Mouse (Mus musculus): ENCODE measurements at regions not wholly inside any gene's neighbourhood (a gene's known extent, or its start where the extent isn't known, plus 50 kb on each side); places are given as distances from the start of the nearest gene placed in this dataset.

DNA sequence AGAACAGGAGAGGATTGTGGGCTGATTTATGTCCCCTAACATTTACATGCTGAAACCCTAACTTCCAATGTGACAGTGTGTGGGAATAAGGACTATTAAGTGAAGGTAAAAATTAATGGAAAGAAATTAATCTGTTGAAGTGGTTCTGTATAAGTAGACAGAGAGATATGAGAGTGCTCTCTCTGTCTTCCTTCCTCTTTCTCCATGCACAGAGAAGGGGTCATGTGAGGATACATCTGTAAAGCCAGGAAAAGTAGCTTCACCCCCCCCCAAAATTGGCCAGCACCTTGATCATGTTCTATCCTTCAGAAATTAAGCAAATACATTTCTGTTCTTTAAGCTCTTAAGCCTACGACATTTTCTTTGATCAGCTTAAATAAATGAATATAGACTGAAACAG lies 268.6 kb upstream of the Ccdc54 start:
- no peak for ATAC-seq (ENCODE audit: insufficient read depth, low read depth)
- H3K9me3 ChIP-seq (replicated peaks; ENCODE audit: control insufficient read depth, low read length) = no peaks in the 10 kb centered on the region
- no peak overlapping the region for H3K4me3 ChIP-seq (ENCODE audit: low read depth, low read length)
- no peaks in the 10 kb centered on the region for H3K27me3 ChIP-seq (ENCODE audit: control insufficient read depth, insufficient read depth, low read length)
- no peak for DNase-seq (ENCODE audit: low spot score)
- no peak overlapping the region for H3K4me2 ChIP-seq (ENCODE audit: low read depth, low read length)
- H3K36me3 ChIP-seq (replicated peaks; ENCODE audit: control insufficient read depth, insufficient read depth, low read length) = no peaks in the 10 kb centered on the region
- 87% methylated on average over 1 of the region's 1 CpGs for WGBS
- H3K27ac ChIP-seq (ENCODE audit: low read depth) = no peak overlapping the region
- no peak overlapping the region for H3K9ac ChIP-seq (replicated peaks; ENCODE audit: low read depth, low read length)
- no peak for TF ChIP-seq EP300 (IDR thresholded peaks at IDR 0.05; ENCODE audit: low read depth)
- TF ChIP-seq CTCF (IDR thresholded peaks at IDR 0.05; ENCODE audit: low read depth) = no peak
- H3K4me1 ChIP-seq (ENCODE audit: control insufficient read depth, insufficient read depth) = no peaks in the 10 kb centered on the region

DNA sequence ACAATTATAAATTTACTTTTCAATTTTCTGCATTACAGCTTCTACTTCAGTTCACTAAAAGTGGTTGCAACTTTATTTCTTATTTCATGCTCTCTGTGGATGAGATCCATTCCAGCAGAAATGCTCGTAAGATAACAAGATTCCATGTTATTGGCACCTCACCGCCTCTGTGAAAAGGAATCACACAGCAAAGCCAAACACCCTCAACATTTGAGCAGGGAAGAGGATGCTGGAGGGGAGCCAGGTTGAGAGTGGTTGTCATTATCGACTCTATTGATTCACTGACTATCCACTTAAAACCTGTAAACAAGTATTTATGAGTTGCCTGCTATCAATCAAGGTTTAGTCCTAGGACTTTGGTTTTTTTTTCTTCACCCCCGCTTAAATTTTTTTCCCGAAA lies 261.1 kb upstream of the Ccdc54 start:
- Histone ChIP-seq H3K9ac (replicated peaks; ENCODE audit: low read depth, low read length) (no peak overlapping the region), H3K27me3 (ENCODE audit: control insufficient read depth, insufficient read depth, low read length) (no peaks in the 10 kb centered on the region), H3K4me3 (ENCODE audit: low read depth, low read length) (no peak overlapping the region), H3K4me1 (ENCODE audit: control insufficient read depth, insufficient read depth) (no peaks in the 10 kb centered on the region), H3K36me3 (replicated peaks; ENCODE audit: control insufficient read depth, insufficient read depth, low read length) (no peaks in the 10 kb centered on the region), H3K9me3 (replicated peaks; ENCODE audit: control insufficient read depth, low read length) (no peaks in the 10 kb centered on the region), H3K4me2 (ENCODE audit: low read depth, low read length) (no peak overlapping the region), H3K27ac (ENCODE audit: low read depth) (no peak overlapping the region)
- 60% methylated on average over 5 of the region's 5 CpGs for WGBS
- TF ChIP-seq EP300 (IDR thresholded peaks at IDR 0.05; ENCODE audit: low read depth) (no peak), CTCF (IDR thresholded peaks at IDR 0.05; ENCODE audit: low read depth) (no peak)
- DNase-seq (ENCODE audit: low spot score) (no peak), ATAC-seq (ENCODE audit: insufficient read depth, low read depth) (no peak)

DNA sequence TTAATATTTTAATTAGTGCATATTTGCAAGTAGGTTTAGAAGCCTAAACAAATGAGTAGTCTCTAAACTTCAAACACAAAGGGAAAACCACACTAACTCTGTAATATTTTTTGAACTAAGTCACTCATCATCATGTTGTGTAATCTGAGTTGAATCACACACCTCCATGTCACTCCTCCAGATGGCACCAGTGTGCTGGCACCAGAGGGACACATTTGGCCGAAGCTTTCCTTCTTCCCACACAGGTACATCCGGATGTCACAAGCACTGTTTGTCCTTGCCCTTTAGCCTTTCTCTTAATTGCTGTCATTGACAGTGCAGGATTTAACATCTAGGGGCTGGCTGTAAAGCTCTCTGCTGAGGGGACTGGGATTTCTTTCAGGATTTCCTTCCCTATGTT lies 256.7 kb upstream of the Ccdc54 start:
- Histone ChIP-seq H3K36me3 (replicated peaks; ENCODE audit: control insufficient read depth, insufficient read depth, low read length) (no peaks in the 10 kb centered on the region), H3K27ac (ENCODE audit: low read depth) (no peak overlapping the region), H3K4me2 (ENCODE audit: low read depth, low read length) (no peak overlapping the region), H3K9me3 (replicated peaks; ENCODE audit: control insufficient read depth, low read length) (no peaks in the 10 kb centered on the region), H3K4me1 (ENCODE audit: control insufficient read depth, insufficient read depth) (no peaks in the 10 kb centered on the region), H3K4me3 (ENCODE audit: low read depth, low read length) (no peak overlapping the region), H3K9ac (replicated peaks; ENCODE audit: low read depth, low read length) (no peak overlapping the region), H3K27me3 (ENCODE audit: control insufficient read depth, insufficient read depth, low read length) (no peaks in the 10 kb centered on the region)
- WGBS = 39% methylated on average over 2 of the region's 2 CpGs
- peak; percentile 58 for TF ChIP-seq CTCF (IDR thresholded peaks at IDR 0.05; ENCODE audit: low read depth)
- TF ChIP-seq EP300 (IDR thresholded peaks at IDR 0.05; ENCODE audit: low read depth) = no peak
- no peak for ATAC-seq (ENCODE audit: insufficient read depth, low read depth)
- no peak for DNase-seq (ENCODE audit: low spot score)

DNA sequence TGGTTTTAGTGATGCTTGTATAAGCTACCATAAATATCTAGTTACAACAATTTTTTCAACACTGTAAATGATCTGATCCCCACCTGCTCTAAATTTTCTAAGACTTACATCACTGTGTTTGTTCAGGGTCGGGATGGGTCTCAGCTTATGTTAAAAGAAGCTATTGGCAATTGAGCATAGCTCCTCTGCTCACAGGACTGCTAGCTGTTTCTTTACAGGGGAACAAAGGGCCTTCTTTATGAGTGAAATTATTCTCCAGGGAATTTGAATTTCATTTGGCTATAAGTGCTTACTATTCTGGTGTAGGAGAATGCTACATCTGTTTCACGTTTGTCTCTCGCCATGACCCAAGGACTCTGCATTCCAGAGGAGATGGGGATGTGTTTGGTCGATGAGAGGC lies 255.6 kb upstream of the Ccdc54 start:
- 48% methylated on average over 4 of the region's 4 CpGs for WGBS
- no peak for TF ChIP-seq CTCF (IDR thresholded peaks at IDR 0.05; ENCODE audit: low read depth)
- TF ChIP-seq EP300 (IDR thresholded peaks at IDR 0.05; ENCODE audit: low read depth) = no peak

DNA sequence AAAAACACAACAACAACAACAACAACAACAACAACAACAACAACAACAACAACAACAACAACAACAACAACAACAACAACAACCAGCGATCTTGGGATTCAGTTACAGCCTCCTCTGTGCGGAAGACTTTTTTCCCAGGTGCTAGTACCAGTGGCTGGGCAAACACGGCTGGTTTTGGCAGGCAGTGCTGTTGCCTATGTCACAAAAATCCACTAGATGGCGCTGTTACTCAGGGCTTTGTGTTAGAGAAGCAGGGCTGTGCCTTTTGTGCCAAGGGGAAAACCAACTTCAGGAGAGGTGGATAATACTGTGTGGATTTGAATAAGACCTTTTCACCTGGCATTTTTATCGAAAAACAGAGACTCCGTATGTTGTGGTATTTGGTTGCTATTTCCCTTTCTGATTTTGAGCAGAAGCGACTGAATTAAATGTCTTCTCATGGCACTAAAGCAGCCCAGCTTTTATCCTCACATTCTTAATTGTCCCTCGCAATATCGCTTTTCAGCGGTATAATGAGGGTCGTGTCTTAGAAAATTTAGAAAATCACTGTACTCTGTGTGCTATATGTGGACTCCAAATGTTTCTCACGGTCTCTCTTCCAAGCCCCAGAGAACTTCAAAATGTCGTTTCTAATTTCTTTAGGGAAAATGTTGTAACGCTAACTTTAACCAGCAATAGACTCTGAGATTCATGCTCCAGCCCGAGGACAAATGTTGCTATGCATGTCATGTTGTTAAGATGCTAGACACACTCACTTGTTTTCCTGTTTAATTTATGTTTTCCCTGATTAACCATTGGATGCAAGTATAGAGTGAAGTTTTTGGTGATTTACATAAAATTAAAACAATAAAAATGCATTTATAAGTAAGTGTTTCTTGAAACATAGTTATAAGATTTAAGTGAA lies 251.0 kb upstream of the Ccdc54 start:
- Histone ChIP-seq H3K4me1 (ENCODE audit: control insufficient read depth, insufficient read depth) (peaks cover 6% of the 10 kb centered on the region; the same call in 1 of the 2 replicates), H3K9me3 (replicated peaks; ENCODE audit: control insufficient read depth, low read length) (no peaks in the 10 kb centered on the region), H3K27ac (ENCODE audit: low read depth) (no peak overlapping the region), H3K9ac (replicated peaks; ENCODE audit: low read depth, low read length) (no peak overlapping the region), H3K4me3 (ENCODE audit: low read depth, low read length) (no peak overlapping the region), H3K27me3 (ENCODE audit: control insufficient read depth, insufficient read depth, low read length) (no peaks in the 10 kb centered on the region), H3K36me3 (replicated peaks; ENCODE audit: control insufficient read depth, insufficient read depth, low read length) (no peaks in the 10 kb centered on the region), H3K4me2 (ENCODE audit: low read depth, low read length) (no peak overlapping the region)
- ATAC-seq (ENCODE audit: insufficient read depth, low read depth) (peak; percentile 54; the same call in 1 of the 2 replicates), DNase-seq (ENCODE audit: low spot score) (peak; percentile 77)
- WGBS = 43% methylated on average over 15 of the region's 15 CpGs
- TF ChIP-seq EP300 (IDR thresholded peaks at IDR 0.05; ENCODE audit: low read depth) (no peak), CTCF (IDR thresholded peaks at IDR 0.05; ENCODE audit: low read depth) (peak; percentile 96)

More for the DNA sequence above, 255.6 kb upstream of the Ccdc54 start:
- DNase-seq (ENCODE audit: low spot score) = no peak
- Histone ChIP-seq H3K9me3 (replicated peaks; ENCODE audit: control insufficient read depth, low read length) (no peaks in the 10 kb centered on the region), H3K36me3 (replicated peaks; ENCODE audit: control insufficient read depth, insufficient read depth, low read length) (no peaks in the 10 kb centered on the region), H3K4me1 (ENCODE audit: control insufficient read depth, insufficient read depth) (no peaks in the 10 kb centered on the region), H3K27me3 (ENCODE audit: control insufficient read depth, insufficient read depth, low read length) (no peaks in the 10 kb centered on the region), H3K4me2 (ENCODE audit: low read depth, low read length) (no peak overlapping the region), H3K27ac (ENCODE audit: low read depth) (no peak overlapping the region), H3K4me3 (ENCODE audit: low read depth, low read length) (no peak overlapping the region), H3K9ac (replicated peaks; ENCODE audit: low read depth, low read length) (no peak overlapping the region)
- ATAC-seq (ENCODE audit: insufficient read depth, low read depth) = no peak

Measured in heart, postnatal 0 days (tissue).